Mouse (Mus musculus) thymus, adult 2 months (tissue): ENCODE measurements around the gene B4galt5.

ENCODE experiments used
- CTCF ChIP-seq: fragments of 200-500 bp; IDR thresholded peaks from 2 replicates; pipeline ENCODE4 v1.5.1; 2012; ENCODE audit warnings: mild to moderate bottlenecking, control low read depth, low read length, moderate library complexity, borderline replicate concordance; ENCODE audit not compliant: control insufficient read depth, poor library complexity, insufficient read depth; ENCODE audit errors: extremely low read depth
- POLR2A ChIP-seq: fragments of 200-500 bp; IDR thresholded peaks from 2 replicates; pipeline ENCODE4 v1.6.1; 2012; ENCODE audit warnings: mild to moderate bottlenecking, low read length, control low read depth, moderate library complexity; ENCODE audit not compliant: control insufficient read depth, poor library complexity, insufficient read depth; ENCODE audit errors: extremely low read depth

- no peak for TF ChIP-seq CTCF
- TF ChIP-seq POLR2A: no peak
Observed at GRCm38 (mm10) chr2:167316724-167317187, 32.2 kb downstream of the B4galt5 start.
